Mouse (Mus musculus) forebrain, embryonic 12.5 days (tissue): ENCODE data around the gene Olfr355. TPM values are rescaled to one million over a fixed set of nuclear protein-coding genes. Genes with fewer than 3 reads are reported as not detected.

ENCODE experiments used
- ATAC-seq: fragments of 200-750 bp; cut with Nextera tagmentation; 2 replicates; pipeline ENCODE4 v1.8.0; 2017; ENCODE audit warnings: moderate TSS enrichment; ENCODE audit not compliant: low FRiP score
- H3K27ac ChIP-seq: fragments of 300-500 bp; sonication (generic); 2 replicates; pipeline ENCODE4 v1.5.1; 2016; ENCODE audit warnings: mild to moderate bottlenecking
- H3K27me3 ChIP-seq: fragments of 300-500 bp; sonication (generic); 2 replicates; pipeline ENCODE4 v1.6.1; 2016; ENCODE audit warnings: mild to moderate bottlenecking
- H3K36me3 ChIP-seq: fragments of 300-500 bp; sonication (generic); replicated peaks from 2 replicates; pipeline ENCODE4 v1.6.1; 2016; ENCODE audit warnings: mild to moderate bottlenecking
- H3K4me1 ChIP-seq: fragments of 300-500 bp; sonication (generic); 2 replicates; pipeline ENCODE4 v1.6.1; 2016
- H3K4me2 ChIP-seq: fragments of 300-500 bp; sonication (generic); 2 replicates; pipeline ENCODE4 v1.6.1; 2016; ENCODE audit warnings: mild to moderate bottlenecking, moderate library complexity
- H3K4me3 ChIP-seq: fragments of 300-500 bp; sonication (generic); replicated peaks from 2 replicates; pipeline ENCODE4 v1.5.1; 2016; ENCODE audit warnings: mild to moderate bottlenecking
- H3K9ac ChIP-seq: fragments of 300-500 bp; sonication (generic); 2 replicates; pipeline ENCODE4 v1.6.1; 2016; ENCODE audit warnings: mild to moderate bottlenecking
- H3K9me3 ChIP-seq: fragments of 300-500 bp; sonication (generic); 2 replicates; pipeline ENCODE4 v1.6.1; 2016
- WGBS: fragments of 180-500 bp; shearing (Covaris S2); methylation state at CpG from one replicate; pipeline ENCODE4 v1.1.7; 2016; 5-methylcytosine and 5-hydroxymethylcytosine counted together
- polyA plus RNA-seq: library from polyadenylated mRNA; unstranded; fragments of >200 nt; fragmentation: Nextera tagmentation; extraction: Ambion mirVana; gene quantifications from 2 replicates; pipeline ENCODE4 v1.2.1, GENCODE M21; 2016

Gene Olfr355
- polyA plus RNA-seq: not detected in 2 replicates

GRCm38 (mm10) chr2:36928797-36929196 is at the start of gene Olfr355:
Olfr355 (minus strand) TSS chr2:36928897.
- no peak within 1 kb of the TSS for H3K4me2 ChIP-seq
- no peaks in the 10 kb centered on the region for H3K36me3 ChIP-seq
- no peak within 1 kb of the TSS for H3K4me3 ChIP-seq
- no peak for ATAC-seq
- no peaks in the 10 kb centered on the region for H3K4me1 ChIP-seq
- H3K9me3 ChIP-seq: peaks cover 25% of the 10 kb centered on the region
- no peak within 1 kb of the TSS for H3K27ac ChIP-seq
- H3K9ac ChIP-seq: no peak within 1 kb of the TSS
- H3K27me3 ChIP-seq: no peaks in the 10 kb centered on the region

GRCm38 (mm10) chr2:36936821-36937220 is 8.1 kb upstream of the Olfr355 start, which contains the start of gene Olfr356:
Olfr356 (plus strand) TSS chr2:36937121.
- H3K4me3 ChIP-seq: no peak within 1 kb of the TSS
- no peak within 1 kb of the TSS for H3K9ac ChIP-seq
- H3K4me1 ChIP-seq: no peaks in the 10 kb centered on the region
- H3K27ac ChIP-seq: no peak within 1 kb of the TSS
- H3K9me3 ChIP-seq: peaks cover 23% of the 10 kb centered on the region
- H3K36me3 ChIP-seq: no peaks in the 10 kb centered on the region
- no peak for ATAC-seq
- no peak within 1 kb of the TSS for H3K4me2 ChIP-seq
- WGBS: 78% methylated on average over 2 of the region's 2 CpGs
- H3K27me3 ChIP-seq: no peaks in the 10 kb centered on the region

GRCm38 (mm10) chr2:36905380-36905779 is 23.3 kb downstream of the Olfr355 start, which contains the start of gene Olfr354:
Olfr354 (plus strand) TSS chr2:36905680.
- no peak for ATAC-seq
- no peaks in the 10 kb centered on the region for H3K4me1 ChIP-seq
- no peak within 1 kb of the TSS for H3K4me3 ChIP-seq

DNA sequence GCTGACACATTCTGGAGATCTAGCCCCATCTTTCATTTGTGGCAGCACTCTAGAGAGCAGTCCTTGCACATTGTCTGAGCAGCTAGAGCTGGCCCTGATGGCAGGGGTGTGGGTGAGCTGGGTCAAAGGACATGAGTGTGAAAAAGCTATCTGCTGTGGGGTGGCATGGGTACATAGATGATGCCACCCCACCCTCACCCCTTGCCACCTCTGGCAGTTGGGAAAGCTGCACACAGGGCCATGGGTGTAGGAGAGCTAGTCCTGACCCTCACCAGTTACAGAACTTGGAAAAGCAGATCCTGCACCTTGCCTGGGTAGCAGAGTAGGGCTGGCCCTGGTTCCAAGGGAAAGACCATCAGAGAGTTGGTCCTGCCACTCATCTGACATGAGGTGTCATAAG is 31.6 kb downstream of the Olfr355 start:
- no peak overlapping the region for H3K27ac ChIP-seq
- H3K27me3 ChIP-seq: no peaks in the 10 kb centered on the region
- no peak overlapping the region for H3K4me3 ChIP-seq
- peaks cover 25% of the 10 kb centered on the region for H3K9me3 ChIP-seq
- no peaks in the 10 kb centered on the region for H3K36me3 ChIP-seq
- no peaks in the 10 kb centered on the region for H3K4me1 ChIP-seq
- H3K9ac ChIP-seq: no peak overlapping the region
- H3K4me2 ChIP-seq: no peak overlapping the region
- no peak for ATAC-seq

More at GRCm38 (mm10) chr2:36905380-36905779, 23.3 kb downstream of the Olfr355 start, which contains the start of gene Olfr354:
- no peak within 1 kb of the TSS for H3K4me2 ChIP-seq
- peaks cover 19% of the 10 kb centered on the region for H3K9me3 ChIP-seq
- H3K9ac ChIP-seq: no peak within 1 kb of the TSS
- no peaks in the 10 kb centered on the region for H3K27me3 ChIP-seq
- no peaks in the 10 kb centered on the region for H3K36me3 ChIP-seq
- no peak within 1 kb of the TSS for H3K27ac ChIP-seq

DNA sequence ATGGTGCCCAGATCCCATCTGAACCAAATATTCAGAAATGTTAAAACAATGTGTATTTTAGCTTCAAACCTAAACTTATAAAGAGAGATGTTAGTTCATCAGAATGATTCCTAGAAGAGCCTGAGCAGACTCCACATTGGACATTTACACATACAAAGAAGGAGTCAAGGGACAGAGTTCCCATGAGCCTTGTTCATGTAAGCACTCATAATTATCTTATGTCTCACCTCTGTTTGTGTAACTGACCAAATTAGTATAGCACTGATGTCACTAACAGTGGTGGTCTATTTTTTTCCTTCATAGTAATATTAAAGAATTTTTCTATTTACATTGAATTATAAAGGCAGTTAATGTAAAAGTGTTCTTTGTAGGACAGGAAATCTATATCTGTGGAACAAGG is 35.9 kb downstream of the Olfr355 start, which contains the start of gene Olfr353:
Gene Olfr353, minus strand, starts transcription at position 101 of the 400 bp plus-strand sequence.
- no peak within 1 kb of the TSS for H3K4me2 ChIP-seq
- H3K9ac ChIP-seq: no peak within 1 kb of the TSS
- no peaks in the 10 kb centered on the region for H3K36me3 ChIP-seq
- no peaks in the 10 kb centered on the region for H3K27me3 ChIP-seq
- H3K4me1 ChIP-seq: no peaks in the 10 kb centered on the region
- ATAC-seq: no peak
- no peak within 1 kb of the TSS for H3K4me3 ChIP-seq
- H3K27ac ChIP-seq: no peak within 1 kb of the TSS
- H3K9me3 ChIP-seq: peaks cover 15% of the 10 kb centered on the region

Other genes starting within 250 kb of the Olfr355 start
- not detected in 2 replicates for gene Olfr346, start 243.1 kb downstream of the Olfr355 start, polyA plus RNA-seq
- gene Olfr347, start 197.0 kb downstream of the Olfr355 start, polyA plus RNA-seq: not detected in 2 replicates
- gene Olfr348, start 144.6 kb downstream of the Olfr355 start, polyA plus RNA-seq: not detected in 2 replicates
- gene Olfr50, start 138.4 kb downstream of the Olfr355 start, polyA plus RNA-seq: not detected in 2 replicates
- not detected in 2 replicates for gene Olfr3, start 111.9 kb downstream of the Olfr355 start, polyA plus RNA-seq
- not detected in 2 replicates for gene Olfr350, start 82.6 kb downstream of the Olfr355 start, polyA plus RNA-seq
- gene Olfr351, start 66.2 kb downstream of the Olfr355 start, polyA plus RNA-seq: not detected in 2 replicates
- not detected in 2 replicates for gene Olfr352, start 60.4 kb downstream of the Olfr355 start, polyA plus RNA-seq
- gene Olfr353, start 36.0 kb downstream of the Olfr355 start, polyA plus RNA-seq: not detected in 2 replicates
- not detected in 2 replicates for gene Olfr354, start 23.2 kb downstream of the Olfr355 start, polyA plus RNA-seq
- gene Olfr356, start 8.2 kb upstream of the Olfr355 start, polyA plus RNA-seq: not detected in 2 replicates
- not detected in 2 replicates for gene Olfr357, start 64.9 kb upstream of the Olfr355 start, polyA plus RNA-seq
- not detected in 2 replicates for gene Olfr358, start 80.4 kb upstream of the Olfr355 start, polyA plus RNA-seq
- not detected in 2 replicates for gene Olfr360, start 136.8 kb upstream of the Olfr355 start, polyA plus RNA-seq
- not detected in 2 replicates for gene Olfr361, start 160.4 kb upstream of the Olfr355 start, polyA plus RNA-seq
- gene Olfr362, start 189.0 kb upstream of the Olfr355 start, polyA plus RNA-seq: not detected in 2 replicates
- gene Olfr364-ps1, start 210.4 kb upstream of the Olfr355 start, polyA plus RNA-seq: not detected in 2 replicates